Mouse (Mus musculus): Measurements from ENCODE around the gene Nutf2-ps1. TPM values are rescaled to one million over a fixed set of nuclear protein-coding genes. Genes with fewer than 3 reads are reported as not detected.

Gene Nutf2-ps1
- polyA plus RNA-seq, 1 experiment: 34.3 TPM

GRCm38 (mm10) chr19:53565565-53566277, 23.1 kb downstream of the Nutf2-ps1 start:
- no peaks in the 10 kb centered on the region for H3K36me3 ChIP-seq (ENCODE audit: control insufficient read depth, insufficient read depth)
- no peaks in the 10 kb centered on the region for H3K27me3 ChIP-seq (ENCODE audit: control insufficient read depth, insufficient read depth, insufficient read length)
- TF ChIP-seq USF1 (IDR thresholded peaks at IDR 0.05; ENCODE audit: low read depth): no peak
- no peak for TF ChIP-seq POLR2AphosphoS2 (IDR thresholded peaks at IDR 0.05; ENCODE audit: insufficient read length, low read depth)
- no peak for TF ChIP-seq MAX (IDR thresholded peaks at IDR 0.05; ENCODE audit: low read depth)
- no peak for TF ChIP-seq SRF (IDR thresholded peaks at IDR 0.05; ENCODE audit: control insufficient read depth, insufficient read length, low read depth)
- no peak for TF ChIP-seq REST (IDR thresholded peaks at IDR 0.05; ENCODE audit: insufficient read depth, insufficient read length)
- TF ChIP-seq CEBPB (IDR thresholded peaks at IDR 0.05; ENCODE audit: insufficient read depth, poor library complexity, severe bottlenecking): no peak
- TF ChIP-seq TCF12 (IDR thresholded peaks at IDR 0.05; ENCODE audit: insufficient read depth, poor library complexity, severe bottlenecking): no peak
- TF ChIP-seq TCF3 (IDR thresholded peaks at IDR 0.05; ENCODE audit: insufficient read length, low read depth): no peak
- no peak for TF ChIP-seq POLR2A (IDR thresholded peaks at IDR 0.05; ENCODE audit: insufficient read length, low read depth)
- no peak for TF ChIP-seq E2F4 (IDR thresholded peaks at IDR 0.05; ENCODE audit: insufficient read depth)
- TF ChIP-seq MYOG (IDR thresholded peaks at IDR 0.05; ENCODE audit: control insufficient read depth in 1 of 3, insufficient read depth in 1 of 3, insufficient read length in 2 of 3, low read depth in 2 of 3): no peak
- TF ChIP-seq MYOD1 (IDR thresholded peaks at IDR 0.05; ENCODE audit: control insufficient read depth in 1 of 3, insufficient read length in 2 of 3, low read depth in 2 of 3): no peak
- no peak overlapping the region for H3K4me3 ChIP-seq
- H3K79me2 ChIP-seq (ENCODE audit: control insufficient read depth, insufficient read depth): no peaks in the 10 kb centered on the region
- H3ac ChIP-seq (ENCODE audit: control insufficient read depth, insufficient read length): no peak overlapping the region
- H3K4me2 ChIP-seq (ENCODE audit: low read depth): peak overlapping the region; percentile 0

GRCm38 (mm10) chr19:53564174-53564573, 24.7 kb downstream of the Nutf2-ps1 start:
- no peaks in the 10 kb centered on the region for H3K36me3 ChIP-seq (ENCODE audit: control insufficient read depth, insufficient read depth)
- H3K27me3 ChIP-seq (ENCODE audit: control insufficient read depth, insufficient read depth, insufficient read length): no peaks in the 10 kb centered on the region
- TF ChIP-seq USF1 (IDR thresholded peaks at IDR 0.05; ENCODE audit: low read depth) (no peak), MYOG (IDR thresholded peaks at IDR 0.05; ENCODE audit: control insufficient read depth in 1 of 3, insufficient read depth in 1 of 3, insufficient read length in 2 of 3, low read depth in 2 of 3) (no peak), E2F4 (IDR thresholded peaks at IDR 0.05; ENCODE audit: insufficient read depth) (no peak), POLR2A (IDR thresholded peaks at IDR 0.05; ENCODE audit: insufficient read length, low read depth) (no peak), MYOD1 (IDR thresholded peaks at IDR 0.05; ENCODE audit: control insufficient read depth in 1 of 3, insufficient read length in 2 of 3, low read depth in 2 of 3) (no peak), TCF3 (IDR thresholded peaks at IDR 0.05; ENCODE audit: insufficient read length, low read depth) (no peak), TCF12 (IDR thresholded peaks at IDR 0.05; ENCODE audit: insufficient read depth, poor library complexity, severe bottlenecking) (no peak)
- H3K79me2 ChIP-seq (ENCODE audit: control insufficient read depth, insufficient read depth): no peaks in the 10 kb centered on the region
- H3K4me3 ChIP-seq: no peak overlapping the region
- H3ac ChIP-seq (ENCODE audit: control insufficient read depth, insufficient read length): no peak overlapping the region
- no peak overlapping the region for H3K4me2 ChIP-seq (ENCODE audit: low read depth)

GRCm38 (mm10) chr19:53560436-53560835, 28.4 kb downstream of the Nutf2-ps1 start:
- no peak for TF ChIP-seq CEBPB (IDR thresholded peaks at IDR 0.05; ENCODE audit: insufficient read depth, poor library complexity, severe bottlenecking)
- no peak for TF ChIP-seq E2F4 (IDR thresholded peaks at IDR 0.05; ENCODE audit: insufficient read depth)
- TF ChIP-seq POLR2AphosphoS2 (IDR thresholded peaks at IDR 0.05; ENCODE audit: insufficient read length, low read depth): no peak
- TF ChIP-seq MYOG (IDR thresholded peaks at IDR 0.05; ENCODE audit: control insufficient read depth in 1 of 3, insufficient read depth in 1 of 3, insufficient read length in 2 of 3, low read depth in 2 of 3): no peak
- TF ChIP-seq MAX (IDR thresholded peaks at IDR 0.05; ENCODE audit: low read depth): no peak
- no peak for TF ChIP-seq SRF (IDR thresholded peaks at IDR 0.05; ENCODE audit: control insufficient read depth, insufficient read length, low read depth)
- no peak for TF ChIP-seq REST (IDR thresholded peaks at IDR 0.05; ENCODE audit: insufficient read depth, insufficient read length)
- TF ChIP-seq TCF3 (IDR thresholded peaks at IDR 0.05; ENCODE audit: insufficient read length, low read depth): no peak
- no peak for TF ChIP-seq USF1 (IDR thresholded peaks at IDR 0.05; ENCODE audit: low read depth)
- TF ChIP-seq POLR2A (IDR thresholded peaks at IDR 0.05; ENCODE audit: insufficient read length, low read depth): no peak
- no peak for TF ChIP-seq MYOD1 (IDR thresholded peaks at IDR 0.05; ENCODE audit: control insufficient read depth in 1 of 3, insufficient read length in 2 of 3, low read depth in 2 of 3)
- Histone ChIP-seq H3K36me3 (ENCODE audit: control insufficient read depth, insufficient read depth) (no peaks in the 10 kb centered on the region), H3ac (ENCODE audit: control insufficient read depth, insufficient read length) (no peak overlapping the region), H3K4me2 (ENCODE audit: low read depth) (no peak overlapping the region), H3K27me3 (ENCODE audit: control insufficient read depth, insufficient read depth, insufficient read length) (no peaks in the 10 kb centered on the region), H3K4me3 (no peak overlapping the region), H3K79me2 (ENCODE audit: control insufficient read depth, insufficient read depth) (no peaks in the 10 kb centered on the region)

- H3K27me3 ChIP-seq (ENCODE audit: control insufficient read depth, insufficient read depth, insufficient read length): no peaks in the 10 kb centered on the region
- H3K4me2 ChIP-seq (ENCODE audit: low read depth): peak overlapping the region; percentile 69
- H3ac ChIP-seq (ENCODE audit: control insufficient read depth, insufficient read length): no peak overlapping the region
- TF ChIP-seq MYOG (IDR thresholded peaks at IDR 0.05; ENCODE audit: control insufficient read depth in 1 of 3, insufficient read depth in 1 of 3, insufficient read length in 2 of 3, low read depth in 2 of 3): peak; percentile 30 to 88 (median 47)
- TF ChIP-seq POLR2A (IDR thresholded peaks at IDR 0.05; ENCODE audit: insufficient read length, low read depth): no peak
- TF ChIP-seq MYOD1 (IDR thresholded peaks at IDR 0.05; ENCODE audit: control insufficient read depth in 1 of 3, insufficient read length in 2 of 3, low read depth in 2 of 3): peak in 2 of 3 experiments; percentile 73 to 81
- TF ChIP-seq TCF3 (IDR thresholded peaks at IDR 0.05; ENCODE audit: insufficient read length, low read depth): no peak
- no peak for TF ChIP-seq MAX (IDR thresholded peaks at IDR 0.05; ENCODE audit: low read depth)
- TF ChIP-seq E2F4 (IDR thresholded peaks at IDR 0.05; ENCODE audit: insufficient read depth): no peak
- no peak for TF ChIP-seq POLR2AphosphoS2 (IDR thresholded peaks at IDR 0.05; ENCODE audit: insufficient read length, low read depth)
- TF ChIP-seq USF1 (IDR thresholded peaks at IDR 0.05; ENCODE audit: low read depth): peak; percentile 75
- peak; percentile 20 for TF ChIP-seq TCF12 (IDR thresholded peaks at IDR 0.05; ENCODE audit: insufficient read depth, poor library complexity, severe bottlenecking)
- no peak overlapping the region for H3K4me3 ChIP-seq
- H3K36me3 ChIP-seq (ENCODE audit: control insufficient read depth, insufficient read depth): no peaks in the 10 kb centered on the region
- no peaks in the 10 kb centered on the region for H3K79me2 ChIP-seq (ENCODE audit: control insufficient read depth, insufficient read depth)
Measured at GRCm38 (mm10) chr19:53557267-53557936, 31.5 kb downstream of the Nutf2-ps1 start.
